Mouse (Mus musculus) adrenal gland, postnatal 36 days (tissue): ENCODE measurements around the gene Srgn. TPM values are rescaled to one million over a fixed set of nuclear protein-coding genes. Genes with fewer than 3 reads are reported as not detected.

Experiments
- DNase-seq, 2 experiments: peaks; one replicate each; pipeline ENCODE4 v3.0.0; 2021; ENCODE audit warnings: mixed read lengths in 1 of 2
- long read RNA-seq, 2 experiments: library from polyadenylated mRNA; stranded (forward); transcript quantifications; one replicate each; pipeline ENCODE4 v2.0.0; 2021; ENCODE audit warnings: borderline sequencing depth in 2 of 2
- total RNA-seq, 2 experiments: library from RNA; stranded (reverse); gene quantifications; 2 replicates each; pipeline ENCODE4 v1.2.3; 2021

The Srgn gene
- 10 to 100 TPM; 40.5 to 65.4 TPM for total RNA-seq
- long read RNA-seq, experiment 1, transcript Srgn-201 (3 exons, 938 nt) = major isoform, 14 of 15 reads
- long read RNA-seq, experiment 1, partial matches to known transcripts = 0 of 15 reads
- long read RNA-seq, experiment 1, other reads (novel, unspliced or antisense) = 1 of 15 reads
- long read RNA-seq, experiment 2, transcript Srgn-201 (3 exons, 938 nt) = major isoform, 6 of 6 reads
- long read RNA-seq, experiment 2, partial matches to known transcripts = 0 of 6 reads
- long read RNA-seq, experiment 2, other reads (novel, unspliced or antisense) = 0 of 6 reads

- DNase-seq = no peak
These were observed at the start of gene Srgn for GRCm38 (mm10) chr10:62527351-62527750. TSS of gene Srgn (minus strand) at chr10:62527451.

GRCm38 (mm10) chr10:62575001-62575400 is 47.8 kb upstream of the Srgn start:
- no peak for DNase-seq

- DNase-seq = no peak
These were observed 43.0 kb upstream of the Srgn start for GRCm38 (mm10) chr10:62570126-62570871.

GRCm38 (mm10) chr10:62568861-62569260 is 41.6 kb upstream of the Srgn start:
- no peak for DNase-seq

- DNase-seq = no peak
These were observed 30.5 kb upstream of the Srgn start for GRCm38 (mm10) chr10:62557736-62558135.

GRCm38 (mm10) chr10:62556558-62556901 is 29.3 kb upstream of the Srgn start:
- DNase-seq = no peak

- DNase-seq = no peak
These were observed 28.7 kb upstream of the Srgn start for GRCm38 (mm10) chr10:62555705-62556557.

- no peak for DNase-seq
These were observed 26.4 kb upstream of the Srgn start for GRCm38 (mm10) chr10:62553611-62554091.

GRCm38 (mm10) chr10:62550787-62551300 is 23.6 kb upstream of the Srgn start:
- DNase-seq = no peak

- peak; percentile 78 to 79 for DNase-seq
These were observed 22.4 kb upstream of the Srgn start for GRCm38 (mm10) chr10:62549523-62550166.

- no peak for DNase-seq
These were observed 19.2 kb upstream of the Srgn start for GRCm38 (mm10) chr10:62546441-62546840.

GRCm38 (mm10) chr10:62545759-62546158 is 18.5 kb upstream of the Srgn start:
- no peak for DNase-seq

GRCm38 (mm10) chr10:62544316-62544715 is 17.1 kb upstream of the Srgn start:
- DNase-seq = no peak

- DNase-seq = peak; percentile 13 to 14
These were observed 16.2 kb upstream of the Srgn start for GRCm38 (mm10) chr10:62543399-62543808.

- DNase-seq = no peak
These were observed 15.7 kb upstream of the Srgn start for GRCm38 (mm10) chr10:62542928-62543327.

GRCm38 (mm10) chr10:62542507-62542906 is 15.3 kb upstream of the Srgn start:
- no peak for DNase-seq

- no peak for DNase-seq
These were observed 14.2 kb upstream of the Srgn start for GRCm38 (mm10) chr10:62541499-62541898.

- no peak for DNase-seq
These were observed 13.5 kb upstream of the Srgn start for GRCm38 (mm10) chr10:62540800-62541199.

GRCm38 (mm10) chr10:62534509-62534908 is 7.3 kb upstream of the Srgn start:
- DNase-seq = no peak

GRCm38 (mm10) chr10:62532832-62533231 is 5.6 kb upstream of the Srgn start:
- peak; percentile 28 to 36 for DNase-seq

GRCm38 (mm10) chr10:62530183-62530582 is 2.9 kb upstream of the Srgn start:
- peak; percentile 63 to 67 for DNase-seq
